Mouse (Mus musculus): ENCODE data around the gene Csrp1. TPM values are rescaled to one million over a fixed set of nuclear protein-coding genes. Genes with fewer than 3 reads are reported as not detected.
A peak's percentile ranks its signal among the peaks of the same experiment; 100 is the strongest.

Csrp1 gene
- total and polyA plus RNA-seq, 3 experiments: 44.4 to 73.0 TPM; not detected in 1

- peaks cover 1% of the 10 kb centered on the region; the same call in 1 of the 2 replicates for H3K79me2 ChIP-seq (ENCODE audit: control insufficient read depth, insufficient read depth, low read length, poor library complexity)
- peaks cover 2 to 19% of the 10 kb centered on the region in 2 experiments; a peak in 3 of 4 replicates for H3K4me1 ChIP-seq (ENCODE audit: control insufficient read depth in 1 of 2, insufficient read depth in 2 of 2, low read length in 2 of 2)
- no peak for DNase-seq (ENCODE audit: low read depth, low spot score)
- H3K27ac ChIP-seq (ENCODE audit: control insufficient read depth, low read depth, low read length): no peak overlapping the region; the same call in 1 of the 2 replicates
- TF ChIP-seq CHD2 (IDR thresholded peaks at IDR 0.05; ENCODE audit: low read length) (no peak), RCOR1 (IDR thresholded peaks at IDR 0.05; ENCODE audit: low read depth, low read length) (no peak)
- H3K4me3 ChIP-seq (ENCODE audit: control insufficient read depth in 1 of 2, insufficient read depth in 1 of 2, low read depth in 2 of 2, low read length in 2 of 2): peak overlapping the region; percentile 79 to 85
- H3K36me3 ChIP-seq (ENCODE audit: control insufficient read depth in 1 of 2, insufficient read depth in 2 of 2, low read length in 2 of 2): peaks cover 0 to 7% of the 10 kb centered on the region in 2 experiments; a peak in 2 of 4 replicates
- no peaks in the 10 kb centered on the region for H3K27me3 ChIP-seq (ENCODE audit: control insufficient read depth in 1 of 2, insufficient read depth in 2 of 2, low read length in 2 of 2)
- H3K9me3 ChIP-seq (replicated peaks; ENCODE audit: insufficient read depth, low read length): no peaks in the 10 kb centered on the region
- peak overlapping the region; percentile 88 for H3K9ac ChIP-seq (ENCODE audit: control insufficient read depth, low read depth, low read length, poor library complexity, severe bottlenecking)
Observed at GRCm38 (mm10) chr1:135729821-135730220, 10.0 kb downstream of the Csrp1 start.

- Histone ChIP-seq H3K9ac (ENCODE audit: control insufficient read depth, low read depth, low read length, poor library complexity, severe bottlenecking) (no peak overlapping the region), H3K27me3 (ENCODE audit: control insufficient read depth in 1 of 2, insufficient read depth in 2 of 2, low read length in 2 of 2) (no peaks in the 10 kb centered on the region), H3K4me1 (ENCODE audit: control insufficient read depth in 1 of 2, insufficient read depth in 2 of 2, low read length in 2 of 2) (peaks cover 2 to 16% of the 10 kb centered on the region in 2 experiments; a peak in 3 of 4 replicates), H3K36me3 (ENCODE audit: control insufficient read depth in 1 of 2, insufficient read depth in 2 of 2, low read length in 2 of 2) (peaks cover 0 to 5% of the 10 kb centered on the region in 2 experiments; a peak in 2 of 4 replicates), H3K79me2 (ENCODE audit: control insufficient read depth, insufficient read depth, low read length, poor library complexity) (peaks cover 1% of the 10 kb centered on the region; the same call in 1 of the 2 replicates), H3K9me3 (replicated peaks; ENCODE audit: insufficient read depth, low read length) (no peaks in the 10 kb centered on the region), H3K4me3 (ENCODE audit: control insufficient read depth in 1 of 2, insufficient read depth in 1 of 2, low read depth in 2 of 2, low read length in 2 of 2) (no peak overlapping the region), H3K27ac (ENCODE audit: control insufficient read depth, low read depth, low read length) (no peak overlapping the region)
- no peak for DNase-seq (ENCODE audit: low read depth, low spot score)
- no peak for TF ChIP-seq GATA1 (IDR thresholded peaks at IDR 0.05; ENCODE audit: low read depth, low read length)
- TF ChIP-seq POLR2AphosphoS2 (IDR thresholded peaks at IDR 0.05; ENCODE audit: low read length): no peak
- TF ChIP-seq RCOR1 (IDR thresholded peaks at IDR 0.05; ENCODE audit: low read depth, low read length): no peak
- TF ChIP-seq USF2 (IDR thresholded peaks at IDR 0.05; ENCODE audit: borderline replicate concordance in 1 of 2, insufficient read depth in 1 of 2, low read depth in 1 of 2, low read length in 2 of 2): no peak
- TF ChIP-seq CHD2 (IDR thresholded peaks at IDR 0.05; ENCODE audit: low read length): no peak
- TF ChIP-seq KAT2A (conservative IDR thresholded peaks at IDR 0.05; ENCODE audit: low read depth, low read length): no peak
- TF ChIP-seq NRF1 (IDR thresholded peaks at IDR 0.05; ENCODE audit: insufficient read depth, low read depth, low read length, poor library complexity, severe bottlenecking): no peak
- no peak for TF ChIP-seq NELFE (IDR thresholded peaks at IDR 0.05; ENCODE audit: low read depth, low read length)
- TF ChIP-seq SIN3A (IDR thresholded peaks at IDR 0.05; ENCODE audit: low read length): no peak
- TF ChIP-seq POLR2A (IDR thresholded peaks at IDR 0.05; ENCODE audit: control insufficient read depth in 1 of 2, insufficient read depth in 1 of 2, low read depth in 1 of 2, low read length in 2 of 2, poor library complexity in 1 of 2): no peak
- TF ChIP-seq ETS1 (IDR thresholded peaks at IDR 0.05; ENCODE audit: low read depth, low read length): no peak
- no peak for TF ChIP-seq JUND (IDR thresholded peaks at IDR 0.05; ENCODE audit: low read depth, low read length)
- TF ChIP-seq CHD1 (IDR thresholded peaks at IDR 0.05; ENCODE audit: low read depth, low read length): no peak
- TF ChIP-seq TAL1 (IDR thresholded peaks at IDR 0.05; ENCODE audit: low read length): no peak
- TF ChIP-seq BHLHE40 (IDR thresholded peaks at IDR 0.05; ENCODE audit: borderline replicate concordance, low read depth, low read length): no peak
- TF ChIP-seq POLR2AphosphoS5 (IDR thresholded peaks at IDR 0.05; ENCODE audit: borderline replicate concordance, low read depth, low read length): no peak
- TF ChIP-seq HCFC1 (IDR thresholded peaks at IDR 0.05; ENCODE audit: low read depth, low read length): no peak
- no peak for TF ChIP-seq USF1 (IDR thresholded peaks at IDR 0.05; ENCODE audit: low read depth, low read length)
- TF ChIP-seq E2F4 (IDR thresholded peaks at IDR 0.05; ENCODE audit: borderline replicate concordance, low read depth, low read length): no peak
Observed at GRCm38 (mm10) chr1:135730296-135730695, 10.4 kb downstream of the Csrp1 start.

All from MEL (cell line).